Mouse (Mus musculus) G1E (cell line): ENCODE results near the gene Hdac4. TPM values are rescaled to one million over a fixed set of nuclear protein-coding genes. Genes with fewer than 3 reads are reported as not detected.

ENCODE experiments used
- ATAC-seq: 2 replicates; pipeline ENCODE4 v1.8.0; 2016; ENCODE audit warnings: mild to moderate bottlenecking; ENCODE audit not compliant: insufficient number of reproducible peaks, poor library complexity, low FRiP score, severe bottlenecking; ENCODE audit errors: extremely low read depth
- DNase-seq: peaks from one replicate; pipeline ENCODE4 v3.0.0; 2012; ENCODE audit warnings: low spot score
- H3K27me3 ChIP-seq: 2 replicates; pipeline ENCODE4 v1.6.1; 2012; ENCODE audit warnings: mild to moderate bottlenecking, low read length, inconsistent platforms; ENCODE audit not compliant: insufficient read depth
- H3K36me3 ChIP-seq: replicated peaks from 2 replicates; pipeline ENCODE3; 2012; ENCODE audit warnings: mild to moderate bottlenecking, inconsistent platforms
- H3K4me1 ChIP-seq: 2 replicates; pipeline ENCODE4 v1.6.1; 2012; ENCODE audit warnings: low read depth, low read length, inconsistent platforms, mixed read lengths; ENCODE audit not compliant: insufficient read depth
- H3K4me3 ChIP-seq: 2 replicates; pipeline ENCODE4 v1.5.1; 2012; ENCODE audit warnings: low read depth, mild to moderate bottlenecking, inconsistent platforms, low read length, moderate library complexity, mixed read lengths
- H3K9me3 ChIP-seq: replicated peaks from 2 replicates; pipeline ENCODE4 v1.6.1; 2012; ENCODE audit warnings: inconsistent platforms
- CTCF ChIP-seq: IDR thresholded peaks from 2 replicates; pipeline ENCODE4 v1.5.1; 2012; ENCODE audit warnings: low read depth, low read length, inconsistent platforms, mixed read lengths
- GATA1 ChIP-seq: IDR thresholded peaks from 2 replicates; pipeline ENCODE4 v1.6.1; 2012; ENCODE audit warnings: borderline replicate concordance, low read length, inconsistent platforms, mixed read lengths
- GATA2 ChIP-seq: IDR thresholded peaks from 2 replicates; pipeline ENCODE4 v1.6.1; 2012; ENCODE audit warnings: low read depth, low read length, inconsistent platforms, borderline replicate concordance
- POLR2AphosphoS5 ChIP-seq: IDR thresholded peaks from 2 replicates; pipeline ENCODE4 v1.6.1; 2012; ENCODE audit warnings: low read depth, low read length, inconsistent platforms; ENCODE audit not compliant: insufficient replicate concordance
- TAL1 ChIP-seq: conservative IDR thresholded peaks from 2 replicates; pipeline ENCODE4 v1.6.1; 2012; ENCODE audit warnings: low read depth, low read length, inconsistent platforms, mixed read lengths
- polyA plus RNA-seq: library from polyadenylated mRNA; stranded (reverse); fragments of >175 nt; gene quantifications from 2 replicates; pipeline ENCODE4 v1.2.3, GENCODE M21; 2012
- total RNA-seq, 2 experiments: library from RNA; stranded (forward) in 1 of 2; stranded (reverse) in 1 of 2; fragments of 200-1000 nt in 1 of 2; fragments of >200 nt in 1 of 2; fragmentation: Nextera tagmentation in 1 of 2; gene quantifications; 2 replicates each; pipeline ENCODE4 v1.2.3; 2014 to 2017

Gene Hdac4
- total and polyA plus RNA-seq, 3 experiments = 15.0 to 27.2 (median 19.7) TPM

DNA sequence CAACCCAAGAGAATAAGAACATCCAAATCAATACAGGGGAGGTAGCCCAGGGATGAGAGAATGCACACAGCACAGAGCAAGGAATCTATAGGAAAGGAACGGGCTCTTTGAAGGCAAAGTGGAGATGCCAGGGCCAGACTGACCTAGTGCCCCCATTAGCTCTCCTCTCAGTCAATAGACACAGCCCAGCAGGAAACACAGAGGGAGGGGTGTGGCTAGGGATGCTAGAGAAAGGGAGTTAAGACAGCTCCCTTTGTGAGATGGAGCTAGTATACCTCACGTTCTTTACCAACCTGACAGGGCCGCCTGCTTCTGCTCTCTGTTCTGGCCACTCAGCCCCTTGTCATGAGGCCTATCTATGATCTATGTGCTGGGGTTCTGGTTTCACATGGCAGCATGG is 144.9 kb downstream of the Hdac4 start:
- no peak for DNase-seq
- Histone ChIP-seq H3K9me3 (no peaks in the 10 kb centered on the region), H3K4me3 (no peak overlapping the region), H3K36me3 (peaks cover 48% of the 10 kb centered on the region), H3K4me1 (peaks cover 8% of the 10 kb centered on the region; the same call in 1 of the 2 replicates), H3K27me3 (no peaks in the 10 kb centered on the region)
- TF ChIP-seq GATA1 (no peak), TAL1 (no peak), CTCF (no peak), GATA2 (no peak), POLR2AphosphoS5 (no peak)
- no peak for ATAC-seq

GRCm38 (mm10) chr1:92048415-92049354 is 146.8 kb downstream of the Hdac4 start:
- no peak for ATAC-seq
- Histone ChIP-seq H3K4me1 (peaks cover 9% of the 10 kb centered on the region; the same call in 1 of the 2 replicates), H3K9me3 (no peaks in the 10 kb centered on the region), H3K36me3 (peaks cover 38% of the 10 kb centered on the region), H3K27me3 (no peaks in the 10 kb centered on the region), H3K4me3 (no peak overlapping the region)
- TF ChIP-seq GATA2 (no peak), CTCF (no peak), GATA1 (no peak), POLR2AphosphoS5 (no peak), TAL1 (no peak)
- DNase-seq = no peak

DNA sequence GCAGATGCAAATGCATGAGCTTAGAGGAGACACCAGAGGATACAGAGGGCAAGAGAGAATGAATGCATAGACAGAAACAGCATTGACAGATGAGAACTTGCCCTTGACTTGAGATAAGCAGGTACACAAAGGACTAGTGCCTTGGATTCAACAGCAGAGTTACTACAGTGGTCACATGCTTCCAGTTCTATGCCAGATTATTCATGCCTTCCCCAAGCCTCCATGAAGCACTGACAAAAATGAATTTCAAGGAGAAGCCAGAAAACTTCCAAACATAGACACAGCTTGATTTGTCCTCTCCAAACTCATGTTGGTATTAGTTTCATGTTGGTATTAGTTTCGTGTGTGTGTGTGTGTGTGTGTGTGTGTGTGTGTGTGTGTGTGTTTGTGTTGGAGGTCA is 149.8 kb downstream of the Hdac4 start:
- peaks cover 19% of the 10 kb centered on the region for H3K36me3 ChIP-seq
- no peaks in the 10 kb centered on the region for H3K27me3 ChIP-seq
- DNase-seq = no peak
- TF ChIP-seq GATA2 = no peak
- no peak for TF ChIP-seq POLR2AphosphoS5
- TF ChIP-seq GATA1 = no peak
- no peak for TF ChIP-seq TAL1
- no peak for TF ChIP-seq CTCF
- peaks cover 9% of the 10 kb centered on the region; the same call in 1 of the 2 replicates for H3K4me1 ChIP-seq
- no peak for ATAC-seq
- H3K4me3 ChIP-seq = no peak overlapping the region
- H3K9me3 ChIP-seq = no peaks in the 10 kb centered on the region

DNA sequence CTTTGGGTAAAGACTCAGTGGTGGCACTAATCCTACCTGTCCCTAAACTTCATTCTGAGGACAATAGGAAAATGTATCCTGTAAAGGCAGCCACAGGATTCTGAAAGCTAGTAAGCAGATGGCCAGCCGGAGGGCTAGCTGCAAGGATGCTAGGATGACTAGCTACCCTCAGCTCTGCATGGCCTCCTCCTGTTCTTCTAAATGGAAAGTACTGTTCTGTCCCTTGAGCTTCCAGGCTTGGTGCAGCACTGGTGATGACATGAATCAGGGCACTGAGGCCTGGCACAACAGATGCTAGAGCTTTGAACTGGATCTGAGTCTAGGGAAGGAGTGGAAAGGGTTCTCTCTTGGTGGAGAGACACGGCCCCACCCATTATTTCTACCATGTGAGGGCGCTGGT is 150.6 kb downstream of the Hdac4 start:
- Histone ChIP-seq H3K4me1 (peaks cover 9% of the 10 kb centered on the region; the same call in 1 of the 2 replicates), H3K36me3 (peaks cover 23% of the 10 kb centered on the region), H3K9me3 (no peaks in the 10 kb centered on the region), H3K27me3 (no peaks in the 10 kb centered on the region), H3K4me3 (no peak overlapping the region)
- TF ChIP-seq CTCF (no peak), POLR2AphosphoS5 (no peak), GATA2 (no peak), TAL1 (no peak), GATA1 (no peak)
- ATAC-seq = no peak
- DNase-seq = no peak

DNA sequence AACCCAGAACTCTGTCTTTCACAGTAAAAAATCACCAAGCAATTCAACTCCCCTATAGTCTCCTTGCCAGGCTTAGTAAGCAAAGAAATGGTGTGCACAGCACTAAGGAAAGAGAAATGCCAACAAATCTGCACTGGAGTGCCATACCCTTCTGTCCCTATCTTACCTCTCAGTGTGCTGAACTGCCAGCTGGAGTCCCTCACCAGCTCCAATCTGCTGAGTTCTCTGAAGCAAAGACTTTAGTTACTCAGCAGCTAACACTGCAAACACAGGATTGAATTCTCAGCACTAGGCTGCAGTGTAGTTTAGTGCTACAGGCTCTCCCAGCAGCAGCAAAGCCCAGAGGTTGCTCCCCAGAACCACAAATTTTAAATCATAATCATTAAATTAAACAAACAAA is 151.5 kb downstream of the Hdac4 start:
- Histone ChIP-seq H3K4me1 (peaks cover 6% of the 10 kb centered on the region; the same call in 1 of the 2 replicates), H3K36me3 (peaks cover 21% of the 10 kb centered on the region), H3K4me3 (no peak overlapping the region), H3K27me3 (no peaks in the 10 kb centered on the region), H3K9me3 (no peaks in the 10 kb centered on the region)
- DNase-seq (no peak), ATAC-seq (no peak)
- TF ChIP-seq POLR2AphosphoS5 = no peak
- no peak for TF ChIP-seq GATA2
- TF ChIP-seq GATA1 = no peak
- no peak for TF ChIP-seq CTCF
- no peak for TF ChIP-seq TAL1

GRCm38 (mm10) chr1:92042126-92042525 is 153.4 kb downstream of the Hdac4 start:
- no peak for DNase-seq
- Histone ChIP-seq H3K27me3 (no peaks in the 10 kb centered on the region), H3K4me1 (peaks cover 5% of the 10 kb centered on the region), H3K9me3 (no peaks in the 10 kb centered on the region), H3K4me3 (no peak overlapping the region), H3K36me3 (peaks cover 22% of the 10 kb centered on the region)
- no peak for ATAC-seq
- no peak for TF ChIP-seq GATA2
- no peak for TF ChIP-seq GATA1
- no peak for TF ChIP-seq TAL1
- TF ChIP-seq POLR2AphosphoS5 = no peak
- no peak for TF ChIP-seq CTCF
